Mouse (Mus musculus): ENCODE data around the gene Ubl5. TPM values are rescaled to one million over a fixed set of nuclear protein-coding genes. Genes with fewer than 3 reads are reported as not detected.

Ubl5 gene
- polyA plus RNA-seq, 1 experiment from 2014 or later = 370 TPM

DNA sequence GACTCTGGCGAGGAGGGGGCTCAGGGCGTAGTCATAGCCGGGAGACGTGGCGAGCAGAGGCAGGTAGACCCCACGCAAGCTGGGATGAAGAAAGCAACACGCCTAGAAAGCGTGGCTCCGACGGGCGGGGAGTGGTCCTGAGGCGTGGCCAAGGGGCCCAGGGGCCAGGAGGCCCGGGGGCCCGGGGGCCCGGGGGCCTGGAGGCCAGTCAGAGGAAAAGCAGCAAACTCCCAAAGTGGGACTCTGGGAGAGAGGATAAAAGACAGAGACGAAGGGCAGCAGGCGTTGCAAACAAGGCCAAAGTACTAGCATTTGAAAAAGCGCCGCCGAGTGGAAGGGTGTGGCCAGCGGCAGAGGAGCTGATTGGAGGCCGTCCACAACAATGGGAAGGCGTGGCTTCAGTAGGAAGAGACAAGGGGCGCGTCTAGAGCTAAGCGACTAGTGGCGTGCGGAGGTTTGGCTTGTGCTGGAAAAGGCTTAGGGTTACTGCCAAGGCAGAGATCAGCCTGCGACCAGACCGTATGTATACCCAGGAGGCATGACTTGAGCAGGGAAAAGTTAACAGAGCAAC, 303 bp downstream of the Ubl5 start:
- Histone ChIP-seq H3K9me3 (ENCODE audit: low read depth, low read length) (no peaks in the 10 kb centered on the region), H3K4me1 (ENCODE audit: insufficient read depth) (no peaks in the 10 kb centered on the region), H3K4me3 (ENCODE audit: low read depth, low read length) (peak overlapping the region; percentile 89), H3K4me2 (peak overlapping the region; percentile 94), H3K9ac (peak overlapping the region; percentile 83), H3K36me3 (ENCODE audit: insufficient read depth) (peaks cover 31% of the 10 kb centered on the region), H3K27ac (ENCODE audit: low read depth) (peak overlapping the region; percentile 97), H3K27me3 (ENCODE audit: insufficient read depth, low read length) (no peaks in the 10 kb centered on the region)
- ATAC-seq (ENCODE audit: insufficient read depth) (peak; percentile 85), DNase-seq (peak; percentile 96)
- TF ChIP-seq CTCF (IDR thresholded peaks at IDR 0.05; ENCODE audit: low read depth) = peak; percentile 24
- 1% methylated on average over 30 of the region's 30 CpGs for WGBS

DNA sequence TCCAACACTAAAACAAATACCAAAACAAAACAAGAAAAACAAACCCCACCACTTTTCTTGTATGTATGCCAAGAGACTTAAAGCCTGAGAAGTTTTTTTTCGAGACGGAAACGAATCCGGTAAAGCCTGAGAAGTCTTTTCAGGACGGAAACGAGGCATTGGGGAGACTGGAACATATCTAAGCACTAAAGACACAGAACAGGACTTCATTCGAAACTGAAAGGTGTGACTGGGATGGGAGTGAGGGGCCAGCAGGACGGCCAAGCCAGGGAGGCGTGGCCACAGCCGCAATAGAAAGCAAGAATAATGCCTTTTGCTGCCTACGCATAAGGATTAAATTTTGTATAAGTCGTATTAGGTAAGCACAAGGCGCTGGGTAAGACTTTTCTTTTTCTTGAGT, 1.1 kb downstream of the Ubl5 start:
- peak overlapping the region; percentile 94 for H3K4me2 ChIP-seq
- H3K27me3 ChIP-seq (ENCODE audit: insufficient read depth, low read length) = no peaks in the 10 kb centered on the region
- H3K9me3 ChIP-seq (ENCODE audit: low read depth, low read length) = no peaks in the 10 kb centered on the region
- H3K27ac ChIP-seq (ENCODE audit: low read depth) = peak overlapping the region; percentile 97; the same call in 1 of the 2 replicates
- H3K4me1 ChIP-seq (ENCODE audit: insufficient read depth) = no peaks in the 10 kb centered on the region
- 4% methylated on average over 13 of the region's 13 CpGs for WGBS
- H3K36me3 ChIP-seq (ENCODE audit: insufficient read depth) = peaks cover 29% of the 10 kb centered on the region
- ATAC-seq (ENCODE audit: insufficient read depth) (no peak), DNase-seq (no peak)
- peak overlapping the region; percentile 89 for H3K4me3 ChIP-seq (ENCODE audit: low read depth, low read length)
- TF ChIP-seq CTCF (IDR thresholded peaks at IDR 0.05; ENCODE audit: low read depth) = no peak
- peak overlapping the region; percentile 83 for H3K9ac ChIP-seq

DNA sequence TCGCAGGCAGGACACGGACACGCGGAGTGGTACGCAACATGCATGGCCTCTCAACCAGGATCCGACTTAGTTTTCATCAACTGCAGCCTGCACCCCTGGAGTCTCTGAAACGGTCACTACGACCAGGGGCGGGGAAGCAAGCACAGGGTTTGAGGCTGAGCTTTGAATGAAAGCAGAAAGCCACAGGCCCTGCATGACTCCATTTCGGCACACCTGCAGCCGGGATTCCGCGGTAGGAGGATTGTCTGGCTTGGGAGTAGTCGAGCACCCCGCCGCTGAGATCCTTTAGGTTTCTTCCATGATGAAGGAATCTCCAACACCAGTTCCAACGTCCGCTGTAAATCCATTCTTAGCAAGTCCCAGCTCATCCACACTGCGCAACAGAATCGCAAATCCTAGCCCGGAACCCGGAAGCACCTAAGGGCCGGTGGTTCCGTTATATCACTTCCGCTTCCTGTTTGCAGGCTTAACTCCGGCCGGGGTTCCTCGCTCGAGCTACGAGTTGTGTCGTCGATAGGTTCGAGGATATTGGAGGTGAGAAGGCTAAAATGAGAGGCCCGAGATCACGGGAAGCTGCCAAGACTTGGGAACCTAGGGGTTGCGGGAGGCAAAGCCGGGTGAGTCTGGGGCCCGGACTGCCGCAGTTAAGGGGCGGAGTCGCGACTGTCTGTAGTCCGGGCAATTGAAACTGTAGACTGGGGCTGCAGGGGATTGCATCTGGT, 1.8 kb downstream of the Ubl5 start, which contains the start of gene Fbxl12:
Gene Fbxl12 (minus strand): TSS at position 408 of the 722 bp plus-strand sequence.
- TF ChIP-seq CTCF (IDR thresholded peaks at IDR 0.05; ENCODE audit: low read depth) = no peak
- Histone ChIP-seq H3K9ac (peak within 1 kb of the TSS; percentile 83), H3K4me1 (ENCODE audit: insufficient read depth) (no peaks in the 10 kb centered on the region), H3K27ac (ENCODE audit: low read depth) (peak within 1 kb of the TSS; percentile 97), H3K27me3 (ENCODE audit: insufficient read depth, low read length) (no peaks in the 10 kb centered on the region), H3K9me3 (ENCODE audit: low read depth, low read length) (no peaks in the 10 kb centered on the region), H3K36me3 (ENCODE audit: insufficient read depth) (peaks cover 34% of the 10 kb centered on the region), H3K4me3 (ENCODE audit: low read depth, low read length) (peak within 1 kb of the TSS; percentile 89), H3K4me2 (peak within 1 kb of the TSS; percentile 94)
- DNase-seq (peak; percentile 89), ATAC-seq (ENCODE audit: insufficient read depth) (no peak)
- WGBS = under 1% methylated on average over 43 of the region's 43 CpGs

DNA sequence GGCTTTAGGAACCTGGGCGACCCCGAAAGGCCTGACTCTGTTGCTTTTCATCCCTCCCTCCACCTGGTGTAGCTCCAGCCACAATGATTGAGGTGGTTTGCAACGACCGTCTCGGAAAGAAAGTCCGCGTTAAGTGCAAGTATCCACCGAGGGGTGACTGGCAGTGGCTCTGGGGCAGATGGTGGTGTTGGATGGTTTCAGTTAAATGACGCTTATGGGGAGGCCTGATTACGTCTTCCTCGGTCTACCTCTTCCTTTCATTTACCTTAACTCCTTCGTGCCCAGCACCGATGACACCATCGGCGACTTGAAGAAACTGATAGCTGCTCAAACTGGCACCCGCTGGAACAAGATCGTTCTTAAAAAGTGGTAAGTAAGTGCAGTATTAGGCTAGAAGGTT, 2.4 kb downstream of the Ubl5 start:
- H3K27me3 ChIP-seq (ENCODE audit: insufficient read depth, low read length) = no peaks in the 10 kb centered on the region
- no peaks in the 10 kb centered on the region for H3K9me3 ChIP-seq (ENCODE audit: low read depth, low read length)
- peak overlapping the region; percentile 89 for H3K4me3 ChIP-seq (ENCODE audit: low read depth, low read length)
- H3K4me1 ChIP-seq (ENCODE audit: insufficient read depth) = no peaks in the 10 kb centered on the region
- peak overlapping the region; percentile 94 for H3K4me2 ChIP-seq
- peaks cover 36% of the 10 kb centered on the region for H3K36me3 ChIP-seq (ENCODE audit: insufficient read depth)
- TF ChIP-seq CTCF (IDR thresholded peaks at IDR 0.05; ENCODE audit: low read depth) = no peak
- no peak for ATAC-seq (ENCODE audit: insufficient read depth)
- peak overlapping the region; percentile 83 for H3K9ac ChIP-seq
- H3K27ac ChIP-seq (ENCODE audit: low read depth) = peak overlapping the region; percentile 79; the same call in 1 of the 2 replicates
- WGBS = 3% methylated on average over 17 of the region's 17 CpGs
- DNase-seq = no peak

DNA sequence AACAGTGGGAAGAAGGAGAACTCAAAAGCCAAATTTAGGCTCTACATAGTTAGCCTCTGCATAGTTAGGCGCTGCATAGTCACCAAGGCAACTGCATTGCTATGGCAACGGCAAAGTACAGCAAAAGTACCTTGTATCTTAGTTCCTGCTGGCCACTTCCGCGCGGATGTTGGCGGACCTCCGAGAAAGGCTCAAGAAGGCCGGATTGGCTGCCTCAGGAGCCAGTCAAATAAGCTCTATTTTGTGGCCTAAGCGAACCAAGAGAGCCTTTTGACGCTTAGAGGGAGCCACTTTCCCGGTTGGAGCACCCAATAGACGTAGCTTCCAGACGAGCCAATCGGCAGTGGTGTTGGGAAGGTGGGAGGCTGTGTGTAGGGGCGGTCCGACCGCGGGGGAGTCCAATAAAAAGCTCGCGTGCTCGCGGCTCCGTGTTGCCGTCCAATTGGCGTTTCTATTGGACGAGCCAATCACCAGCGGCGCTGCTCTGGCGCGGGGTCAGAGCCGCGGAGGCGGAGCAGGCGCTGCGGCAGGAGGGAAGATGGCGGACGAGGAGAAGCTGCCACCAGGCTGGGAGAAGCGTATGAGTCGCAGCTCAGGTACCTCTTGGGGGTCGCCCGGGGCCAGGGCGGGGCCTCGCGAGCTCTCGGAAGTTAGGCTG, 9.1 kb downstream of the Ubl5 start, which contains the start of gene Pin1:
Gene Pin1 (plus strand): TSS at position 494 of the 658 bp plus-strand sequence.
- Histone ChIP-seq H3K4me3 (ENCODE audit: low read depth, low read length) (peak within 1 kb of the TSS; percentile 98), H3K36me3 (ENCODE audit: insufficient read depth) (peaks cover 59% of the 10 kb centered on the region), H3K27me3 (ENCODE audit: insufficient read depth, low read length) (no peaks in the 10 kb centered on the region), H3K4me2 (peak within 1 kb of the TSS; percentile 68), H3K4me1 (ENCODE audit: insufficient read depth) (peaks cover 5% of the 10 kb centered on the region), H3K27ac (ENCODE audit: low read depth) (0 out of 2 replicates have a peak within 1 kb of the TSS, but pooled peaks have one; percentile 30), H3K9me3 (ENCODE audit: low read depth, low read length) (no peaks in the 10 kb centered on the region), H3K9ac (peak within 1 kb of the TSS; percentile 87)
- TF ChIP-seq CTCF (IDR thresholded peaks at IDR 0.05; ENCODE audit: low read depth) = no peak
- peak; percentile 99 for ATAC-seq (ENCODE audit: insufficient read depth)
- WGBS = under 1% methylated on average over 45 of the region's 45 CpGs
- DNase-seq = peak; percentile 99

DNA sequence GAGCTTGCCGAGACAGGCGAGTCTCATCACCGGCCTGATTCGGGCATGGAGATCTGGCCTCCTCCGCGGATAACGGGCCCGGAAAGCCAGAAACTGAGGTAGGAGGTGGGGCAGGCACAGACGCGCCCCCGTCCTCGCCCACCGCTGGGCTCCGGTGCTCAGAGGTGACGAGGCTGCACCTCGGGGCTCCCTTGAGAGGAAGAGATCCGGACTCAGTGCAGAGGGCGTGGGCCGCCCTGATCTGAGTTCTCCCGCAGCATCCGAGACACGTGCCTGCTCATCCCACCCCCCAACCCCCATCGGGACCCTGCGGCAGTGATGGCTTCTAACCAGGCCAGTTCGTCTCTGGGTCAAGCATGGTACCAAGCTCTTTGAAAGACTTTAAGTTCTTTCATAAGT, 9.6 kb downstream of the Ubl5 start:
- H3K36me3 ChIP-seq (ENCODE audit: insufficient read depth) = peaks cover 59% of the 10 kb centered on the region
- 0 out of 2 replicates have a peak overlapping the region, but pooled peaks have one; percentile 30 for H3K27ac ChIP-seq (ENCODE audit: low read depth)
- peak overlapping the region; percentile 87 for H3K9ac ChIP-seq
- peak; percentile 30 for ATAC-seq (ENCODE audit: insufficient read depth)
- H3K4me2 ChIP-seq = peak overlapping the region; percentile 68
- no peaks in the 10 kb centered on the region for H3K27me3 ChIP-seq (ENCODE audit: insufficient read depth, low read length)
- H3K4me3 ChIP-seq (ENCODE audit: low read depth, low read length) = peak overlapping the region; percentile 98
- peak; percentile 13 for DNase-seq
- 0% methylated on average over 25 of the region's 25 CpGs for WGBS
- TF ChIP-seq CTCF (IDR thresholded peaks at IDR 0.05; ENCODE audit: low read depth) = no peak
- H3K4me1 ChIP-seq (ENCODE audit: insufficient read depth) = peaks cover 5% of the 10 kb centered on the region
- no peaks in the 10 kb centered on the region for H3K9me3 ChIP-seq (ENCODE audit: low read depth, low read length)
